Mouse (Mus musculus) limb, embryonic 11.5 days (tissue): ENCODE measurements around the gene Trim28. TPM values are rescaled to one million over a fixed set of nuclear protein-coding genes. Genes with fewer than 3 reads are reported as not detected.
A peak's percentile ranks its signal among the peaks of the same experiment; 100 is the strongest.

Experiments used
- ATAC-seq: fragments of 200-750 bp; cut with Nextera tagmentation; 2 replicates; pipeline ENCODE4 v1.8.0; 2017; ENCODE audit warnings: low read depth; ENCODE audit not compliant: insufficient number of reproducible peaks, low FRiP score, low TSS enrichment
- DNase-seq: peaks from one replicate; pipeline ENCODE4 v3.0.0-alpha.2; 2015; ENCODE audit warnings: low spot score
- H3K27ac ChIP-seq: fragments of 300-500 bp; sonication (generic); replicated peaks from 2 replicates; pipeline ENCODE4 v1.5.1; 2014; ENCODE audit warnings: low read depth, mild to moderate bottlenecking, low read length
- H3K27me3 ChIP-seq: fragments of 300-500 bp; sonication (generic); 2 replicates; pipeline ENCODE4 v1.6.1; 2014; ENCODE audit warnings: mild to moderate bottlenecking, low read length, mixed read lengths; ENCODE audit not compliant: control insufficient read depth, insufficient read depth
- H3K36me3 ChIP-seq: fragments of 300-500 bp; sonication (generic); 2 replicates; pipeline ENCODE4 v1.6.1; 2014; ENCODE audit warnings: mild to moderate bottlenecking, low read length, moderate library complexity, mixed read lengths; ENCODE audit not compliant: control insufficient read depth, insufficient read depth
- H3K4me1 ChIP-seq: fragments of 300-500 bp; sonication (generic); 2 replicates; pipeline ENCODE4 v1.6.1; 2014; ENCODE audit warnings: low read length, mixed read lengths; ENCODE audit not compliant: control insufficient read depth, insufficient read depth
- H3K4me2 ChIP-seq: fragments of 300-500 bp; sonication (generic); 2 replicates; pipeline ENCODE4 v1.6.1; 2014; ENCODE audit warnings: low read depth, mild to moderate bottlenecking, moderate library complexity; ENCODE audit not compliant: severe bottlenecking
- H3K4me3 ChIP-seq: fragments of 300-500 bp; sonication (generic); 2 replicates; pipeline ENCODE4 v1.5.1; 2014; ENCODE audit warnings: low read depth, low read length
- H3K9ac ChIP-seq: fragments of 300-500 bp; sonication (generic); 2 replicates; pipeline ENCODE4 v1.6.1; 2014; ENCODE audit warnings: mild to moderate bottlenecking, low read length
- H3K9me3 ChIP-seq: fragments of 300-500 bp; sonication (generic); 2 replicates; pipeline ENCODE4 v1.6.1; 2016; ENCODE audit warnings: low read length; ENCODE audit not compliant: control insufficient read depth
- WGBS: fragments of 180-500 bp; shearing (Covaris S2); extraction: QIAGEN DNeasy Blood & Tissue Kit; methylation state at CpG from one replicate; pipeline ENCODE4 v1.1.7; 2014; 5-methylcytosine and 5-hydroxymethylcytosine counted together
- polyA plus RNA-seq: library from polyadenylated mRNA; unstranded; fragments of >200 nt; fragmentation: Nextera tagmentation; extraction: Ambion mirVana; gene quantifications from 2 replicates; pipeline ENCODE4 v1.2.1, GENCODE M21; 2014

Trim28 gene
- 610 and 647 TPM in 2 replicates for polyA plus RNA-seq

DNA sequence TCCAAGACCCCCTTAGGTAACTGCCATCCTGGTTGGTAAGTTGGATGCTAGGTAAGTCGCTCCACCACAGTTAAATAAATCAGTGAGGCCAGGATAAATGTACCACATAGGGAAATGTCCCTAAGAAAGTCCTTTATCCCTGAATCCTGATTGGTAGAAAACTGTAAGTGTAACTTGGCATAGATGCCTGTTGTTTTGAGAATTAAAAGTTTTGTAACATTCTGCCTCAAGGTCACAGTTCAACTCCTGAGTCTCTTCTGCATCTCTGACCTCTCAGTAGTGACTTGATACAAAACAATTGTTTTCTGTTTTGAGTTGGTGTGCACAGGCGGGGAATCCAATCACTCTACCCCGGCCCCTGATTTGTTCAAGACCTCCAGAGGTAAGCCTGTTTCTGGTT lies at the start of gene Trim28:
Gene Trim28, plus strand, starts transcription at position 264 of the 400 bp plus-strand sequence.
- Histone ChIP-seq H3K9me3 (no peaks in the 10 kb centered on the region), H3K4me3 (no peak within 1 kb of the TSS), H3K4me2 (no peak within 1 kb of the TSS), H3K9ac (no peak within 1 kb of the TSS), H3K27ac (no peak within 1 kb of the TSS), H3K4me1 (no peaks in the 10 kb centered on the region), H3K36me3 (no peaks in the 10 kb centered on the region; the same call in 1 of the 2 replicates), H3K27me3 (no peaks in the 10 kb centered on the region)
- no peak for ATAC-seq
- no peak for DNase-seq
- WGBS, result 85% methylated on average over 3 of the region's 3 CpGs

DNA sequence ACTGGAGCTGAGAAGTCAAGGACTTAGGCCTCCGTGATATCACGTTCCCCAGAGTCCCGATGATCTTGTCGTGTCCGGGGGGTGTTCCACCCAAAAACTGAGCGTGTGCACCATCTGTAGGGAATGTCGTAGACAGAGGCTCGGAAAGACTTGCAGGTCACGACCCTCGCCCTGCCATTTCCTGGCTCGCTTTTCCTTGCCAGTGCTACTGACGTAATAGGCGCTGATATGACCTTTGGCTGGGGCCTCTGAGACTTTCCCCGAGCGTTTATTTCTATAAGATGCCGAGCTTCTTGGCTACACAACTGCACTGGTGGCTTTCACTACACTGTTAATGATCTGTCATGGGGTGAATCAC lies 49.1 kb upstream of the Trim28 start:
- no peak overlapping the region; the same call in 1 of the 2 replicates for H3K27ac ChIP-seq
- H3K27me3 ChIP-seq, result no peaks in the 10 kb centered on the region
- no peaks in the 10 kb centered on the region for H3K36me3 ChIP-seq
- peak overlapping the region; percentile 57 for H3K9ac ChIP-seq
- no peaks in the 10 kb centered on the region for H3K4me1 ChIP-seq
- ATAC-seq, result no peak; the same call in 1 of the 2 replicates
- WGBS, result 5% methylated on average over 16 of the region's 16 CpGs
- H3K9me3 ChIP-seq, result no peaks in the 10 kb centered on the region
- H3K4me3 ChIP-seq, result peak overlapping the region; percentile 36
- DNase-seq, result no peak
- peak overlapping the region; percentile 61 for H3K4me2 ChIP-seq

DNA sequence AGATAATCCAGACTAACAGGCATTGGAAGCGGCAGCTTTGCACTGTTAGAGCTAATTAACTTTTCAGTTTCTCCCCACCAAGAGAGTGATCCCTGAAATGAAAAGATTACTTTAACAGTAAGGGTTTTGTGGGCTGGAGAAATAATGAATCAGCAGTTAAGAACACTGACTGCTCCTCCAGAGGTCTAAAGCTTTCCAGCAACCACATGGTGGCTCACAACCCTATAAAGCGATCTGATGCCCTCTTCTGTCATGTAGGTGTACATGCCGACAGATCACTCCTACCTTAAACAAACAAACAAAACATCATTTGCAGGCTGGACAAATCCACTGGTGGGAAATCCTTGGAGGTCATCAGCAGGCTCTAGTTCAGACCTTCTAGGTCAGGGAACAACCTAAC lies 44.0 kb upstream of the Trim28 start:
- DNase-seq (no peak), ATAC-seq (no peak)
- no peak overlapping the region for H3K27ac ChIP-seq
- 54% methylated on average over 3 of the region's 3 CpGs for WGBS
- H3K4me1 ChIP-seq, result no peaks in the 10 kb centered on the region
- H3K9me3 ChIP-seq, result no peaks in the 10 kb centered on the region
- no peak overlapping the region for H3K4me2 ChIP-seq
- no peaks in the 10 kb centered on the region for H3K36me3 ChIP-seq
- no peaks in the 10 kb centered on the region for H3K27me3 ChIP-seq
- no peak overlapping the region for H3K4me3 ChIP-seq
- no peak overlapping the region for H3K9ac ChIP-seq

DNA sequence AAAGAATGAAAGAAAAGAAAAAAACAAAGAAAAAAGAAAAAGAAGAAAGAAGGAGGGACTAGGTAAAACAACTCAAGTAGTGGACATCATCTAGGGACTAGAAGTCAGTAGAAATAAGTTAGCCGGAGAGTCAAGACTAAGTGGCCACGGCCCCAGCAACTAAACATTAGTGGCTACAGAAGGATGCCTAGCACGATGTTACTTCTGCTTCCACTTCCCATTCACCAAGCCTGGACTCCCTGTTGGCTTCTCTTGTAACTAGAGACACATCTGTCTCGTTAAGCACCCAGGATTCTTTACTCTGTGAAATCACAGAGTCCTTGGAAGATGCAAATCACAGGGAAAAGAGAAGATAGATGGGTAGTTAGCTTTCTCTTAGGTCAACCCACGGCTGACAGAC lies 41.4 kb upstream of the Trim28 start:
- no peak overlapping the region for H3K9ac ChIP-seq
- DNase-seq, result no peak
- no peak overlapping the region for H3K4me2 ChIP-seq
- H3K4me3 ChIP-seq, result no peak overlapping the region
- WGBS, result 76% methylated on average over 5 of the region's 5 CpGs
- H3K9me3 ChIP-seq, result no peaks in the 10 kb centered on the region
- H3K27ac ChIP-seq, result no peak overlapping the region
- no peaks in the 10 kb centered on the region for H3K4me1 ChIP-seq
- ATAC-seq, result no peak
- no peaks in the 10 kb centered on the region for H3K27me3 ChIP-seq
- H3K36me3 ChIP-seq, result no peaks in the 10 kb centered on the region

DNA sequence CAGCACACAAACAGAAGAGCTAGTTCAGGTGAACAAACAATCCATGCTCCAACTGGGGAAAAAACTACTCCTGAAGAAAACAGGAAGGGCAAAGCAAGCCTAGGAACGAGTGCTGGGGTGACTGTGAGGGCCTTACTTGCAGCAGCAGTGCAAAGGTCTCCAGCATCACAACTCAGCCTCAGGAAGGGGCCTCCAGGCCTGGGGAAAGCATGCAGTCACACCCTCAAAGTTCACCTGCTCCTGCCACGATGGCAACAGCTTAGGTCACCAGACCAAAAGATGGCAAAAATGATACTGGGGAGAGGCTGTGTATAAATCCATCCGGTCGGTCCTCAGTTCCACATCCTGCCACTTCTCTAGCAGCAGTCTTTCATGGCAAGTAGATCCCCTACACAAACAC lies 40.0 kb upstream of the Trim28 start:
- WGBS, result 76% methylated on average over 4 of the region's 4 CpGs
- H3K4me2 ChIP-seq, result no peak overlapping the region
- H3K36me3 ChIP-seq, result no peaks in the 10 kb centered on the region
- H3K9ac ChIP-seq, result no peak overlapping the region
- no peak overlapping the region for H3K4me3 ChIP-seq
- H3K27me3 ChIP-seq, result no peaks in the 10 kb centered on the region
- H3K27ac ChIP-seq, result no peak overlapping the region
- no peaks in the 10 kb centered on the region for H3K9me3 ChIP-seq
- no peak for DNase-seq
- ATAC-seq, result no peak
- H3K4me1 ChIP-seq, result no peaks in the 10 kb centered on the region

DNA sequence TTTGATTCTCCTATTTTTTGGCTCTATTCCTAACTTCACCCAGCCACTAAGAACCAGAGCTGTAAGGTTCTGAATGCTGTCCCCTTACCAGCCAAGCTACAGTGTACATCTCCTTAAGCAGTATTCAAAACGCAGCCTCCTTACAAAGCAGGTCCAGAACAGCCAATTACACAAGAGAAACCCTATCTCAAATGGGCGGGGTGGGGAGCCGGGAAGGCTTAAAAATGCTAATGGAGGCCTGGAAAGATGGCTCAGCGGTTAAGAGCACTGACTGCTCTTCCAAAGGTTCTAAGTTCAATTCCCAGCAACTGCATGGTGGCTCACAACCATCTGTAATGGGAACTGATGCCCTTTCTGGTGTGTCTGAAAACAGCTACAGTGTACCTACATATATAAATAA lies 39.2 kb upstream of the Trim28 start:
- no peaks in the 10 kb centered on the region for H3K4me1 ChIP-seq
- no peak for ATAC-seq
- DNase-seq, result no peak
- no peak overlapping the region for H3K27ac ChIP-seq
- no peaks in the 10 kb centered on the region for H3K36me3 ChIP-seq
- H3K9ac ChIP-seq, result no peak overlapping the region
- no peak overlapping the region for H3K4me3 ChIP-seq
- 16% methylated on average over 4 of the region's 4 CpGs for WGBS
- no peak overlapping the region for H3K4me2 ChIP-seq
- no peaks in the 10 kb centered on the region for H3K27me3 ChIP-seq
- H3K9me3 ChIP-seq, result no peaks in the 10 kb centered on the region

DNA sequence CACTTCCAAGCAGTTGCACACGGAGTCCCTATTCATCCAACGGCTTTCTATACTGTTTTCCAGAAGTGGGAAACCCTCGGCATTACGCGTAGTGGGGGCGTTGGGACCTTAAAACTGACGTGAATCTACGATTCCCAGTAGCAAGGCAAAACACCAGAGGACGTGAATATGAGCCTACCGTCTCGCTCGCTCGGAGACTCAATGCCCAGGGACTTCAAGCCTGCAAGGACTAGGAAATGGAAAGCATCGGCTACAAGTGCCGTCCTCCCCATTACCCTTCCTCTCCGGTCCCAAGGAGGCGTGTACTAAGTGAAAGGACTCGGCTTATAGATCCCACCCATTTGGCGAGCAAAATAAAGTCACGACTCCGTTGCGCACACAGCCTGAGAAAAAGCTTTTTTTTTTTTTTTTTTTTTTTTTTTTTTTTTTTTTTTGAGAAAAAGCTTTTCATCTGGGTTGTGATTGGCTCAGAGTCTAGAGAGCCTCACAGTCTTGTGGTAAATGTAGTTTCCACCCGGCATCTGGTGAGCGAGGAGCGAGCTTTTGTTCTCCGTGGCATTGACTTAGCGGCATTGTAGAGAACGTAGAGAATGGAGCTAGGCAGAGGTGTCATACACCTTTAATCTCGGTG lies 37.3 kb upstream of the Trim28 start:
- peak; percentile 78 for DNase-seq
- H3K36me3 ChIP-seq, result no peaks in the 10 kb centered on the region
- H3K4me2 ChIP-seq, result peak overlapping the region; percentile 39
- no peaks in the 10 kb centered on the region for H3K9me3 ChIP-seq
- 4% methylated on average over 29 of the region's 29 CpGs for WGBS
- H3K9ac ChIP-seq, result peak overlapping the region; percentile 55
- peak overlapping the region; percentile 24; the same call in 1 of the 2 replicates for H3K27ac ChIP-seq
- peak overlapping the region; percentile 42 for H3K4me3 ChIP-seq
- H3K4me1 ChIP-seq, result peaks cover 2% of the 10 kb centered on the region; the same call in 1 of the 2 replicates
- no peaks in the 10 kb centered on the region for H3K27me3 ChIP-seq
- peak; percentile 78 for ATAC-seq

DNA sequence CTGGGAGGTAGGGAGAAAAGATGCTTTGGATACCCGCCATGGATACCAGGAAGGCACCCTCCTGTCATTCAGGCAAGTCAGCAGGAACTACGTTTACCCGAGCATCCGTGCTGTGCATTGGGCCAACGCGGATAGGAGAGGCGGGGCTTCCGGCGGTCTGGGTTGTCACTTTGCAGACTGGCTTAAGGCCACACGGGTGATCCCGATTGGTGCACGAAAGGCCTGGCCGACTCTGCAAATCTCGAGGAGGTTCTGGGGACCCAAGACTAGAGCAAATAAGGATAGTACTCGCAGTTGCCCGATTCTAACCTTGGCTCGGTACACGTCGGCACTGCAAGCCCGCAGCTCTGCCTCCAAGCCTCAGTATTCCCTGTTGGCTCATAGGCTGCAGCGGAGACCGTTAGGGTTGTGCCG lies 33.2 kb upstream of the Trim28 start, which contains the start of gene Zfp324:
Gene Zfp324, plus strand, starts transcription at position 161 of the 414 bp plus-strand sequence.
- peak within 1 kb of the TSS; percentile 86 for H3K4me3 ChIP-seq
- H3K27ac ChIP-seq, result peak within 1 kb of the TSS; percentile 75
- H3K9me3 ChIP-seq, result no peaks in the 10 kb centered on the region
- H3K27me3 ChIP-seq, result no peaks in the 10 kb centered on the region
- H3K36me3 ChIP-seq, result peaks cover 3% of the 10 kb centered on the region
- 0% methylated on average over 23 of the region's 23 CpGs for WGBS
- peak; percentile 88 for DNase-seq
- H3K9ac ChIP-seq, result peak within 1 kb of the TSS; percentile 89
- H3K4me1 ChIP-seq, result peaks cover 6% of the 10 kb centered on the region; the same call in 1 of the 2 replicates
- peak; percentile 87 for ATAC-seq
- peak within 1 kb of the TSS; percentile 91 for H3K4me2 ChIP-seq
